Mouse (Mus musculus) MEL (cell line): ENCODE measurements around the gene Coasy. TPM values are rescaled to one million over a fixed set of nuclear protein-coding genes. Genes with fewer than 3 reads are reported as not detected.

Experiments
- DNase-seq: peaks from one replicate; pipeline ENCODE4 v3.0.0; 2011; ENCODE audit warnings: low read depth, low spot score
- H3K27ac ChIP-seq: 2 replicates; pipeline ENCODE4 v1.5.1; 2012; ENCODE audit warnings: low read depth, mild to moderate bottlenecking, control low read depth, low read length, moderate library complexity; ENCODE audit not compliant: control insufficient read depth
- H3K27me3 ChIP-seq, 2 experiments: fragments of 150-350 bp in 1 of 2; sonication (generic) in 1 of 2; 2 replicates each; pipeline ENCODE4 v1.6.1; 2012; ENCODE audit warnings: low read length in 2 of 2, mild to moderate bottlenecking in 2 of 2, improper control_type of control experiment in 1 of 2, moderate library complexity in 1 of 2; ENCODE audit not compliant: insufficient read depth in 2 of 2, control insufficient read depth in 1 of 2
- H3K36me3 ChIP-seq, 2 experiments: 2 replicates each; pipeline ENCODE4 v1.6.1; 2012 to 2014; ENCODE audit warnings: low read length in 2 of 2, improper control_type of control experiment in 1 of 2, inconsistent platforms in 1 of 2, mild to moderate bottlenecking in 1 of 2; ENCODE audit not compliant: insufficient read depth in 2 of 2, control insufficient read depth in 1 of 2
- H3K4me1 ChIP-seq, 2 experiments: fragments of 150-350 bp in 1 of 2; sonication (generic) in 1 of 2; 2 replicates each; pipeline ENCODE4 v1.6.1; 2012; ENCODE audit warnings: low read length in 2 of 2, improper control_type of control experiment in 1 of 2, mild to moderate bottlenecking in 1 of 2; ENCODE audit not compliant: insufficient read depth in 2 of 2, control insufficient read depth in 1 of 2
- H3K4me3 ChIP-seq, 2 experiments: fragments of 150-350 bp in 1 of 2; sonication (generic) in 1 of 2; 2 replicates each; pipeline ENCODE4 v1.5.1; 2012; ENCODE audit warnings: low read depth in 2 of 2, low read length in 2 of 2, mild to moderate bottlenecking in 2 of 2, moderate library complexity in 2 of 2, control low read depth in 1 of 2, improper control_type of control experiment in 1 of 2; ENCODE audit not compliant: control insufficient read depth in 1 of 2, insufficient read depth in 1 of 2
- H3K79me2 ChIP-seq: 2 replicates; pipeline ENCODE4 v1.6.1; 2012; ENCODE audit warnings: mild to moderate bottlenecking, low read length, moderate library complexity; ENCODE audit not compliant: control insufficient read depth, poor library complexity, insufficient read depth
- H3K9ac ChIP-seq: 2 replicates; pipeline ENCODE4 v1.6.1; 2012; ENCODE audit warnings: low read depth, mild to moderate bottlenecking, control low read depth, low read length, moderate library complexity; ENCODE audit not compliant: control insufficient read depth, poor library complexity, severe bottlenecking
- H3K9me3 ChIP-seq: fragments of 150-350 bp; sonication (generic); replicated peaks from 2 replicates; pipeline ENCODE4 v1.6.1; 2012; ENCODE audit warnings: mild to moderate bottlenecking, low read length, improper control_type of control experiment, moderate library complexity; ENCODE audit not compliant: insufficient read depth
- CHD1 ChIP-seq: IDR thresholded peaks from 2 replicates; pipeline ENCODE4 v1.6.1; 2012; ENCODE audit warnings: low read depth, mild to moderate bottlenecking, inconsistent platforms, low read length, improper control_type of control experiment
- E2F4 ChIP-seq: IDR thresholded peaks from 2 replicates; pipeline ENCODE4 v1.6.1; 2011; ENCODE audit warnings: low read depth, low read length, improper control_type of control experiment, borderline replicate concordance
- ELF1 ChIP-seq: IDR thresholded peaks from 2 replicates; pipeline ENCODE4 v1.6.1; 2014; ENCODE audit warnings: low read depth, mild to moderate bottlenecking, inconsistent platforms, low read length, improper control_type of control experiment, moderate library complexity
- EP300 ChIP-seq, 2 experiments: IDR thresholded peaks; 2 replicates each; pipeline ENCODE4 v1.6.1; 2011; ENCODE audit warnings: improper control_type of control experiment in 2 of 2, low read length in 2 of 2, low read depth in 1 of 2, mild to moderate bottlenecking in 1 of 2
- ETS1 ChIP-seq: IDR thresholded peaks from 2 replicates; pipeline ENCODE4 v1.6.1; 2012; ENCODE audit warnings: low read depth, mild to moderate bottlenecking, inconsistent platforms, low read length, improper control_type of control experiment, moderate library complexity
- GABPA ChIP-seq: IDR thresholded peaks from 2 replicates; pipeline ENCODE4 v1.6.1; 2012; ENCODE audit warnings: low read depth, mild to moderate bottlenecking, inconsistent platforms, low read length, improper control_type of control experiment, moderate library complexity
- JUND ChIP-seq: IDR thresholded peaks from 2 replicates; pipeline ENCODE4 v1.6.1; 2011; ENCODE audit warnings: low read depth, mild to moderate bottlenecking, improper control_type of control experiment, low read length
- KAT2A ChIP-seq: conservative IDR thresholded peaks from 2 replicates; pipeline ENCODE4 v1.6.1; 2012; ENCODE audit warnings: low read depth, low read length, improper control_type of control experiment, inconsistent platforms
- MAFK ChIP-seq: IDR thresholded peaks from 2 replicates; pipeline ENCODE4 v1.6.1; 2011; ENCODE audit warnings: low read depth, mild to moderate bottlenecking, low read length, improper control_type of control experiment, borderline replicate concordance
- NRF1 ChIP-seq: IDR thresholded peaks from 2 replicates; pipeline ENCODE4 v1.6.1; 2014; ENCODE audit warnings: low read depth, mild to moderate bottlenecking, inconsistent platforms, low read length, improper control_type of control experiment, moderate library complexity; ENCODE audit not compliant: poor library complexity, insufficient read depth, severe bottlenecking
- POLR2AphosphoS2 ChIP-seq: IDR thresholded peaks from 2 replicates; pipeline ENCODE4 v1.6.1; 2011; ENCODE audit warnings: low read length, improper control_type of control experiment
- RAD21 ChIP-seq: IDR thresholded peaks from 2 replicates; pipeline ENCODE4 v1.6.1; 2011; ENCODE audit warnings: mild to moderate bottlenecking, low read depth, low read length, improper control_type of control experiment
- SIN3A ChIP-seq: IDR thresholded peaks from 2 replicates; pipeline ENCODE4 v1.6.1; 2012; ENCODE audit warnings: low read length, improper control_type of control experiment, inconsistent platforms
- SMC3 ChIP-seq: IDR thresholded peaks from 2 replicates; pipeline ENCODE4 v1.6.1; 2011; ENCODE audit warnings: low read depth, low read length, improper control_type of control experiment
- TAL1 ChIP-seq: IDR thresholded peaks from 2 replicates; pipeline ENCODE4 v1.6.1; 2012; ENCODE audit warnings: mild to moderate bottlenecking, inconsistent platforms, low read length, moderate library complexity, mixed read lengths
- USF1 ChIP-seq: IDR thresholded peaks from 2 replicates; pipeline ENCODE4 v1.6.1; 2014; ENCODE audit warnings: low read depth, mild to moderate bottlenecking, inconsistent platforms, low read length, improper control_type of control experiment, moderate library complexity
- USF2 ChIP-seq, 2 experiments: IDR thresholded peaks; 2 replicates each; pipeline ENCODE4 v1.6.1; 2011 to 2012; ENCODE audit warnings: improper control_type of control experiment in 2 of 2, low read length in 2 of 2, borderline replicate concordance in 1 of 2, inconsistent platforms in 1 of 2, low read depth in 1 of 2, mild to moderate bottlenecking in 1 of 2; ENCODE audit not compliant: insufficient read depth in 1 of 2
- ZKSCAN1 ChIP-seq: IDR thresholded peaks from 2 replicates; pipeline ENCODE4 v1.6.1; 2012; ENCODE audit warnings: low read depth, mild to moderate bottlenecking, inconsistent platforms, low read length, improper control_type of control experiment, moderate library complexity
- ZMIZ1 ChIP-seq: IDR thresholded peaks from 2 replicates; pipeline ENCODE4 v1.6.1; 2012; ENCODE audit warnings: low read depth, mild to moderate bottlenecking, inconsistent platforms, low read length, improper control_type of control experiment, moderate library complexity
- polyA plus RNA-seq, 2 experiments: library from polyadenylated mRNA; stranded (reverse) in 1 of 2; unstranded in 1 of 2; fragments of >175 nt in 1 of 2; fragments of >200 nt in 1 of 2; gene quantifications; 2 replicates each; pipeline versions ENCODE4 v1.2.1 to v1.2.4; 2012; ENCODE audit warnings: low replicate concordance in 2 of 2, low read depth in 1 of 2; ENCODE audit not compliant: insufficient read length in 2 of 2, insufficient read depth in 1 of 2, missing spikeins in 1 of 2
- total RNA-seq: library from RNA; depleted of rRNA; stranded (reverse); fragments of 300-350 nt; gene quantifications from 2 replicates; pipeline ENCODE4 v1.2.3, GENCODE M21; 2012

Gene Coasy
- total and polyA plus RNA-seq, 3 experiments = 34.8 to 44.2 TPM; not detected in 1

DNA sequence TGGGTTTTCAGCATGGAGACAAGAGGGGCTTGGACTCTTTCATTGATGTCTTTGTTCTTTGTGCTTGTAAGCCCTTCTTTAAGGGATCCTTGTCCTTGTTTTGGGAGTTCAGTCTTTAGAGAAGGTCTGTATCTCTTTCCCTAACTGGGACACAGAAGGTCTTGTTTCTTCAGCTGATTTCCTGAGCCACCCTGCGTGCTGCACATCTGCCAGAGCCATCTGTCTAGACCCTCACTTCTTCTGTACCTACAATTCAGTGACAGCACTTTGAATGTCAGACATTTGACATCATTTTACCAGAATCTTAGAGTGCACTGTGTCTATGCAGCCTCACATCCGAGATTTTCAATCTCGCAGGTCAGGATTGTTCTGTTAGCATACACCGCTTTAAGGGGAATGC is 36.5 kb upstream of the Coasy start:
- TF ChIP-seq JUND = no peak
- TF ChIP-seq E2F4 = no peak
- no peak for TF ChIP-seq GABPA
- no peak for TF ChIP-seq KAT2A
- TF ChIP-seq ZKSCAN1 = no peak
- no peak for TF ChIP-seq ETS1
- no peak for TF ChIP-seq USF2 (IDR thresholded peaks at IDR 0.05; ENCODE audit: borderline replicate concordance in 1 of 2, insufficient read depth in 1 of 2, low read depth in 1 of 2, low read length in 2 of 2)
- no peak for TF ChIP-seq RAD21
- no peak for TF ChIP-seq TAL1
- no peak for TF ChIP-seq EP300 (IDR thresholded peaks at IDR 0.05; ENCODE audit: low read depth in 1 of 2, low read length in 2 of 2)
- no peak for TF ChIP-seq USF1
- no peak for TF ChIP-seq SIN3A
- TF ChIP-seq NRF1 = no peak
- no peak for TF ChIP-seq ZMIZ1
- TF ChIP-seq ELF1 = no peak
- TF ChIP-seq CHD1 = no peak
- no peak for TF ChIP-seq POLR2AphosphoS2
- H3K4me1 ChIP-seq = no peaks in the 10 kb centered on the region
- H3K9me3 ChIP-seq = no peaks in the 10 kb centered on the region
- no peaks in the 10 kb centered on the region for H3K79me2 ChIP-seq
- H3K9ac ChIP-seq = no peak overlapping the region
- H3K36me3 ChIP-seq = no peaks in the 10 kb centered on the region; a peak in 2 of 4 replicates
- H3K27me3 ChIP-seq = no peaks in the 10 kb centered on the region
- H3K4me3 ChIP-seq = no peak overlapping the region
- no peak overlapping the region for H3K27ac ChIP-seq
- DNase-seq = no peak

- no peak overlapping the region for H3K9ac ChIP-seq
- no peaks in the 10 kb centered on the region for H3K9me3 ChIP-seq
- H3K79me2 ChIP-seq = no peaks in the 10 kb centered on the region
- no peak for DNase-seq
- no peak overlapping the region for H3K4me3 ChIP-seq
- no peaks in the 10 kb centered on the region for H3K27me3 ChIP-seq
- H3K27ac ChIP-seq = no peak overlapping the region
- H3K4me1 ChIP-seq = no peaks in the 10 kb centered on the region
- H3K36me3 ChIP-seq = no peaks in the 10 kb centered on the region; a peak in 2 of 4 replicates
- no peak for TF ChIP-seq USF2 (IDR thresholded peaks at IDR 0.05; ENCODE audit: borderline replicate concordance in 1 of 2, insufficient read depth in 1 of 2, low read depth in 1 of 2, low read length in 2 of 2)
- no peak for TF ChIP-seq MAFK
- TF ChIP-seq KAT2A = no peak
- no peak for TF ChIP-seq SMC3
- TF ChIP-seq ELF1 = no peak
- TF ChIP-seq, all 39 proteins: peak for 0
These were observed 35.9 kb upstream of the Coasy start for GRCm38 (mm10) chr11:101046440-101046839.
